Mouse (Mus musculus) thymus, postnatal 14 days (tissue): ENCODE measurements around the gene Scg3.
"Not testable (repeated sequence)": the region's sequence is repeated elsewhere in the genome, so short reads cannot be mapped to it uniquely, and the experiment has no call there.

Experiments
- DNase-seq: peaks from one replicate; pipeline ENCODE4 v3.0.0; 2021

Scg3 gene

DNA sequence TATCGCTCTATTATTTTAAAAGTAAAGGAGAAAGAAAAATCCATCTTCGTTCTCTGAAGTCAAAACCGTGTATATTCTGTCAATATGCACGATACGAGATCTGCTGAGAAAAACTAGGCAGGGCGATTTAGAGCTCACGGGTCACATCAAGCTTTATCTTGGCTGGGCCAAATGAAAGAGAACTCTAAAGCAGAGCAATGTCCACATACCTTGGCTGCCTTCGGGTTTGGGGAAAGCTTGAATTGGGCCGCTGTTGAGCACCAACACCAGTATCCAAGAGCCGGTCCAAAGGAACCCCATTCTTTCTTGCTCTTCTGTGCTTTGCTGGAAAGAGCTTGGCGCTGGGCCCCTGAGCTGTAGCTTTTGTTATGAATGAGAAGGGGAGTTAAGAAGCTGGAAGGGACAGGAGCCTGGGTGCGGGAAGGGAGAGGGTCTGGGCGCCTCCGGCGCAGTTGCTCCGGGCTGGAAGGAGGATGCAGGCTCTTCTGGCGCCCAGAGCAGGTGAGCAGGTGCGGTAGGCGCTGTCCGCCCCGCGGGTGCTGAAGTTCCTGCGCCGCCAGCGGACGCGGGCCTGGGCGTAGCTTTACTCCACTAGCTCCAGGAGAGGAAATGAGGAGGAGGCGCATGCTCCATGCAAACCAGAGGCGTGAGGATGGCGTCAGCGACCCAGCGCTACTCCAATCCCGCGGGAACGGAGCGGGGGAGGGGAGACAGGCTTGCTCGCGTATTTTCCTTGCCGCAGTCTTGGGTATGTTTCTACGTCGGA, at the start of gene Scg3:
TSS of gene Scg3 (minus strand) at position 631 of the 766 bp plus-strand sequence.
- DNase-seq, result peak; percentile 70

DNA sequence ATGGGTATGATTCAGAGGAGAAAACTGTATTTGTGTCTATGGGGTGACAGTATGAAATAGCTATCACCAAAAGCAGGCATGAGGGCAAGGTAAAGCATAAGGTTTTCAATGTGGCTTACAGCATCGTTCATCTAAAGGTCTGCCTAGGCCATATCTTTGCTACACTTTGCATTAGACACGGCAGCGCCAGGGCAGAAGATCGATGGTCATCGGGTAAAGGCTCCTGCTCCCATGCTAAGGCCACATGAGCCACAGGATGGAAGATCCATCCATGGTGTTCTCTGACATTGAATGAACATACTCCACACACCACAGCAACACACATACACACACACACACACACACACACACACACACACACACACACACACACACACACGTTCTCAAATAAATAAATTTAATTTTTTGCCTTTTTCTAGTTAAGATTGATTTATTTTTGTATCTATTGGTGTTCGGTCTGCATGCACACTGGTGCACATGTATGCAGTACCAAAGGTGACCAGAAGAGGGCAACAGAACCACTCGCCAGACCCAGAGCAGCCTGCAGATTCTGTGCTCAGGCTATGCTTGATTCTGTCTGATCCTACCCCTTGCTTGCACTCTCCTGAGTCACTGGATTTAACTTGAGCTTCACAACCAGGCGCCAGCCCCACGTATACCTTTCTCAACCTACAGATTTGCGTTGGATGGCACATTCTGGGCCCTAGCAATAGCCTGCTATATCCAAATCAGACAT, 36.3 kb upstream of the Scg3 start:
- peak; percentile 55 for DNase-seq

DNA sequence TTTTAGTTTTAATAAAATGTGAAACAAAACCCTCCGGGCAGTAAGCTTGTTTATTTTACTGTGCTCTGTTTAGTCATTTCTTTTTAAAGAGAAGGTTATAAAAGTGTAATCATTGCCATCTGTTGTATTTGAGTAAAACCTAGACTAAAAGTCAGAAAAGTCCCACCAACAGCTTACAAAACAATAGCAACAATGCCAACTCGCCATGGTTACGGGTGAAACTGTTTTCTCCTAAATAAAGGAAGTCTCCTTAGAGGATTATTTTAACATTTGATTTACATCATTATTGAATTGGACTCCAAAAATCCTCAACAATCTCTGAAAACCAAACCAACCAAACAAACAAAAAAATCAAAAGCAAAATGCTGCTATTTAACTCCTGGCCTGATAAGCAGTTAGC, 35.6 kb upstream of the Scg3 start:
- DNase-seq, result no peak

GRCm38 (mm10) chr9:75684772-75685171, 916 bp upstream of the Scg3 start:
- no peak for DNase-seq

- DNase-seq, result no peak
Measured at GRCm38 (mm10) chr9:75684292-75684691, 436 bp upstream of the Scg3 start.

GRCm38 (mm10) chr9:75680606-75681005, 3.2 kb downstream of the Scg3 start:
- DNase-seq, result no peak

DNA sequence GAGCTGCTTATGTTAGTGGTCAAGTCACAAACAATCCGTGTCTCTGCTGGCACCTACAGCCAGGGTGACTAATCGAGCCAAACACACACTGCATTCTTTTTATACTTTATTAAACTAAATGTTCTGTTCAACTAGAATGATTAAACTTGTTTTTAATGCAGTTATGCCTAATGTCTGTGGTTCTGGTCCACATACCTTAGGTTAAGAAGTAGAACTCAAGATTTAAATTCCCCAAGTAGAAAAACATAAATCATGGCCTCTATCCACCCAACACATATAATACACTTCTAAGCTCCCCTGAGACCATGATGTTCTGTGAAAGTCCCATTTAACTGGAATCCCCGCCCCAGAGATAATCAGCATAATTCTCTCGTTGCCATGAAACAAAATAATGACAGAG, 4.2 kb downstream of the Scg3 start:
- DNase-seq, result no peak

GRCm38 (mm10) chr9:75678341-75678740, 5.5 kb downstream of the Scg3 start:
- DNase-seq, result no peak

GRCm38 (mm10) chr9:75676226-75676625, 7.6 kb downstream of the Scg3 start:
- no peak for DNase-seq

- DNase-seq, result no peak
Measured at GRCm38 (mm10) chr9:75672769-75673168, 11.1 kb downstream of the Scg3 start.

- DNase-seq, result no peak
Measured at GRCm38 (mm10) chr9:75666612-75667011, 17.2 kb downstream of the Scg3 start.

DNA sequence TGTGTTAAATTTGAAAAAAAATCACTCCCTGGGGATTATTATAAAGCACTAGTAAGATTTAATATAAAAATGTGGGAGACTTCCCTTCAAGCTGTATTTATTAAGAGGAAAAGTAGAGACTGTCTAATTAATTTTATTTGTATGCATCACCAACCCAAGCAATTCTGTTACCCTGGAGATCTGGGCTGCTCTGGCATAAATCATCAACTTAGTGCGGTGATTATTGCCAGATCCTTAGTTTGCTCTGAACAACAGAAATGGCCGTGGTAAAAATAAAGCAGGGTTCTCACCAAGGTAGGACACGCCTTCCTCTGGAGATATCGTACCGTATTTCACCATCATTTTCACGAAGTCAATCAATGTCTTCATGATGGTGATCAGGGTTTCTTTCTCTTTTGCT, 18.5 kb downstream of the Scg3 start:
- DNase-seq, result no peak

- no peak for DNase-seq
Measured at GRCm38 (mm10) chr9:75660917-75661316, 22.9 kb downstream of the Scg3 start.

- not testable (repeated sequence) for DNase-seq
Measured at GRCm38 (mm10) chr9:75656456-75656855, 27.4 kb downstream of the Scg3 start.

DNA sequence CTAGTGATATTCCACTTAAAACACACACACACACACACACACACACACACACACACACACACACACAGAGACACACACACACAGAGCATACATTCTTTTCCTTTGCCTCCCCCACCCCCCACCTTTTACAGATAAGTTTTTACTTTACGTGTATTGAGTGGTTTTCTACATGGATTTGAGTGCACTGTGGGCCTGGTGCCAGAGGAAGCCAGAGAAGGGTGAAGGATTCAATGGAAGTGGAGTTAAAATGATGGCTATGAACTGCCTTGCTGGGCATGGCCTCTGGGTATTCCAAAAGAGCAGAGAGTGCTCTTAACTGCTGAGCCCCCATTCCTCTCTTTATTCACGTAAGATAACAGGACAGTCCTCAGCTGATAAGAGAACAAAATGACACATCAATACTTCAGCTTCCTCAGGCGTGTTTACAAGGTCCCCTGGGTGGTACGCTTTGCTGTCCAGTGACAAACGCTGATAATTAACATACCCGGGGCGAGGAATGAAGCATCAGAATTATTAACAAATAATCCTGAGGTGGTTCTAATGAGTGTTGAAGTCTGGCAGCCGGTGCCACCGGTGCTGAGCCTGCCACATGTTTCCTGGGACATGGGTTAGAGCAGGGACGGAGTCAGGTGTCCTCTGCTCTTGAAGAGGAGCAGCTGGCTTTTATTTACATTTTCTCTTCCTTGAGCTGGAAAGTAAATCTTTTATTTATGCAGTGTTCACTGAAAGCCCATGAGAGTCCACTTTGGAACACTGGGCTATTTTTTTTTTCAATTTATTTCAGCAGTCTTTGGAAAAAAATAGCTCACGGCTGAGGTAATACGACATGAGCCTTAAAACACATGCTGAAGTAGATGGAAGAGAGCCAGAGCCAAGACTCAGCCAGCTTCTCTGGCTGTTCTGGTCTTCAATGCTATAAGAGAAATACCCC, 29.6 kb downstream of the Scg3 start:
- no peak for DNase-seq

- peak; percentile 66 for DNase-seq
Measured at GRCm38 (mm10) chr9:75645405-75645804, 38.5 kb downstream of the Scg3 start.

DNA sequence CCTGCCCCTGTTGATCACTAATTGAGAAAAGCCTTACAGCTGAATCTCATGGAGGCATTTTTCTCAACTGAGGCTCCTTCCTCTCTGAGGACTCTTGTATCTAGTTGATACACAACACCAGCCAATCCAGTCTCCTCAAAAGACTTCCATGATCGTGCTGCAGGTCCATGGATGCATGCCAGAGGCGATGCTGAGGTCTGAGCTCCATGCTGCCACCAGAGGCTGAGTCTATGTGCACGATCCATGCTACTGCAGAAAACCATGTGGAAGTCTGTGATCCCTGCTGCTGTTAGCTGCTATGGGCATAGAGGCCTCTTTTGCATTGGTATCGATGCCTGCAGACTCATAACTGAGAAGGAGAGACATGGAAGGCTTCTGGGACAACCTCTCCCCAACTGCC, 49.6 kb downstream of the Scg3 start:
- DNase-seq, result no peak

DNA sequence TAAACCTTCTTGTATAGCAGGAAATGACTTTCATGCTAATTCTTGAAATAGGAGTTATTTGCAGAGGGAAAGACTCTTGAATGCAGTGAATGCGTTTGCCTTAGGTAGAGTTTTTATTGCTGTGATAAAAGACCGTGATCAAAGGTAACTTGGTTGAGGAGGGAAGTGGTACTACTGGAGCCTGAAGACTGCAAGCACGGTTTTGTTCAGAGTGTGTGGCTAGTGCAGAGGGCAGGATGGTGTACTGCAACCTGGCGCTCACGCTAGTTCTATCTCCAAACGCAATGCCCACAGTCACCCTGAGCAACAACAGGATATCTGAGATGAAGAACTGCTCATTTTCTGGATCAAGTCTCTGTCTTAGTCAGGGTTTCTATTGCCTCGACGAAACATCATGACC, 50.3 kb downstream of the Scg3 start:
- DNase-seq, result no peak

DNA sequence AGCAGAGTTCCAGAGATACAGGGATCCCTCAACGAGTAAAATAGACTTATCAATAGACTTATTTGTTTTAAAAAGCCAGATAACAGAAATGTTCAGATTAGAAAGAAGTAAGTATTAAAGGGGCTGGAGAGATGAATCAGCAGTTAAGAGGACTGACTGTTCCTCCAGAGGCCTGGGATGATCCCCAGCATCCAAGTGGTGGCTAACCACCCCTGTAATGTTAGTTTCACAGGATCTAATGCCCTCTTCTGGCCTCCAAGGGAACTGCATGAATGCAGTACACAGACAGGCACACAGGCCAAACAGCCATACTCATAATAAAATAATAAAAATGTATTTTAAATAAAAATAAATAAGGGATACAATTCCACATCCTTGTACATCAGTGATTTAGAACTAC, 51.0 kb downstream of the Scg3 start:
- peak; percentile 38 for DNase-seq

DNA sequence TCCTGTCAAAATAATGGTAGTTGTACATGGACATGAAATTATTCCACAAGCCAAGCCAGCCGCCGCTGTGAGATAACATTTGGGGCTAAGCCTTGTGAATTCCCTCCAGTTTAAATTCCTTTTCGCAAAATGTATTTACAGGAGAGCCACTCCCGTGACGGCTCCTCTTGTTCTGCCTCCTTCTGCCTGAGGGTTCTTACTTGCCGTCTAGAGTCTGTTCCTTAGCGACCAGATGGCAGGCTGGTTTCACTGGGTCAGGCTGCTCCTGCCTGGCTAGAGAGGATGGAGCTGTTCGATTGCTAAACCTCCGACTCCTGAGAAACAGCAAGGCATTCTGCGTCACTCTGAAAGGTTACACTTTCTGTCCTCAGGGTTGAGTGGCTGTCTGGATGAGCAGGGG, 51.7 kb downstream of the Scg3 start:
- no peak for DNase-seq

GRCm38 (mm10) chr9:75630823-75631454, 52.9 kb downstream of the Scg3 start:
- DNase-seq, result no peak

- DNase-seq, result no peak
Measured at GRCm38 (mm10) chr9:75626308-75626604, 57.6 kb downstream of the Scg3 start.
